Mouse (Mus musculus): ENCODE data around the gene Gm42420.

DNA sequence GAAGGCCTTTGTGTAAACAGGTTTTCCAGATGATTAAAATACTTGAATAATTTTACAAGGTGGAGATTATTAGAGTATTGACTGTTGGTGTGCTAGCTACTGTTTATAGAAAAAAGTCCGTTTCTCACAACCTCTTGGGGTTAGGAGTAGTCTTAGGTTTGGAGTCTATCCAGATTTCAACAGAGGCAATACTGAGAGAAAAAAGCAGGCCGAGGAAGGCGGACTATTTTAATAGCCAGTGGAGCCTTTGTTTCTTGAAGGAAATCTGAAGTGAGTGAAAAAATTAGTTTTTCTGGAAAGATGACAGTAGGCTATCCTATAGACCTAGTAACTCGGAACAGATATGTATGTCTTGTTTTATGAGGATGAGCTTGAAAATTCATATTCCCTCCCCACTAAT lies 5.9 kb downstream of the Gm42420 start:
- no peak for TF ChIP-seq CTCF (IDR thresholded peaks at IDR 0.05; ENCODE audit: low read depth, low read length)
- no peak for TF ChIP-seq POLR2A (IDR thresholded peaks at IDR 0.05; ENCODE audit: borderline replicate concordance, low read depth, low read length)
